Mouse (Mus musculus) adrenal gland, adult (tissue): ENCODE data around the gene Crat.
"Not testable (repeated sequence)": the region's sequence is repeated elsewhere in the genome, so short reads cannot be mapped to it uniquely, and the experiment has no call there.

ENCODE experiments used
- DNase-seq, 2 experiments: peaks; one replicate each; pipeline ENCODE4 v3.0.0; 2022 to 2023; ENCODE audit warnings: low spot score in 1 of 2; ENCODE audit not compliant: inconsistent age in 2 of 2

The Crat gene

GRCm38 (mm10) chr2:30440701-30441517, 25.3 kb upstream of the Crat start:
- DNase-seq = peak; percentile 86 to 94

DNA sequence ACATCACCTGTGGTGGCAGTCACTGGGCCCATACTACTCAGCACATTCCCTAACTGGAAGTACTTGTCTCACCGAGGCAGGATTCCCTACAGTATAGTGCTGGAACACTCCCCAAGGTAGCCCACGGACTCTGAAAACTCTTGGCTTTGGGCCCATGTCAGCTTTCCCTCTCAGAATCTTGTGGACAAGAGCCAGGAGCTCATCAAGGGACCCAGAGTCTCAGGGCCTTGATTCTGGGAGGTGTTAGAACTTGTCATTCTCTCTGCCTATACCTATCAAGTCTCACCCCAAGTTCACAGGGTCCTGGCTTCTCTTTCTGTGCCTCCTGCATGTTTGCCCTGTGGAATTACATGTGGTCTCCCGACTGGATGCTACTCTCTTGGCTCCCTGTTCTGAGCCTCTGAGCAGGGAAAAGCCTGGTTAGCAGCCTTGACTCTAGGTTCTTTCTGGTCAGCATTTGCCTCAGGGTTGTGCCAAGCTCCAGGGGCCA, 24.6 kb upstream of the Crat start:
- no peak for DNase-seq

- no peak for DNase-seq
These were observed 24.0 kb upstream of the Crat start for GRCm38 (mm10) chr2:30439631-30440030.

DNA sequence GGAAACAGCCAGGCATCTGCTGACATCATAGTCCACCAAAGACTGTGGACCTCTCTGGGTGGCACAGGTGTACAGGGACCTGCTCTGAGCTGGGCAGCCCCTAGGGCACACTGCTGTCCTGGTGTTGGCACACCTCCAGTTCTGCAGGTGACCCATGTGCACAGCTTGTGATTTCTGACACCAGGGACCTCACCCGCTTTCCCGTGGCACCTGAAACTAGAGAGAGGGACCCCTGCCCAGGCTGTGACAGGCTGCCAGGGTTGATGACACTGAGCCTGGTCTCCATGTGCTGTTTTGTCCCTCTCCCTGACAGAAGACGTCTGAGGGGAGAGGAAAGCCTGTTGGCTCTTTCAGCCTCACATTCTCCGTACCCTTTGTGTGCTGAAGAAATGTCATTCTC, 22.2 kb upstream of the Crat start:
- peak in 1 of 2 experiments; percentile 20 for DNase-seq

GRCm38 (mm10) chr2:30436809-30437208, 21.2 kb upstream of the Crat start:
- DNase-seq = no peak

DNA sequence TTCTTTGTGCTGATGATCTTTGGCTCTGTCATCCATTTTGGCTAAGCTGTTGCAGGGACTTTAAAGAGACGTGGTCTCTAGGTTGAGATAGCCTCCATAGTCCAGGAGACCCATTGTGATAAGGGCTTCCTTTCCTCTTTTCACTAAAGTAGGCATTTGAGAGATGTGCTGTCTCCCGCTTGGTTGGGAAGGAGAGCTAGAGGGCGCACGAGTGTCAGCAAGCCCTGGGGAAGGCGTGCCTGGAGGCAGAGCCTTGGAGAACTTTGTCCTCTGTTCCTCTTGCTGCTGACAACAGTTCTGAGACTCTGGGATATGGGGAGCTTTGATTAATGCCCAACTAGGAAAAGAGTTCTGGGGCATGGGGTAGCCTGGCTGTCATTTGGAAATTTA, 20.5 kb upstream of the Crat start:
- peak; percentile 55 to 81 for DNase-seq

DNA sequence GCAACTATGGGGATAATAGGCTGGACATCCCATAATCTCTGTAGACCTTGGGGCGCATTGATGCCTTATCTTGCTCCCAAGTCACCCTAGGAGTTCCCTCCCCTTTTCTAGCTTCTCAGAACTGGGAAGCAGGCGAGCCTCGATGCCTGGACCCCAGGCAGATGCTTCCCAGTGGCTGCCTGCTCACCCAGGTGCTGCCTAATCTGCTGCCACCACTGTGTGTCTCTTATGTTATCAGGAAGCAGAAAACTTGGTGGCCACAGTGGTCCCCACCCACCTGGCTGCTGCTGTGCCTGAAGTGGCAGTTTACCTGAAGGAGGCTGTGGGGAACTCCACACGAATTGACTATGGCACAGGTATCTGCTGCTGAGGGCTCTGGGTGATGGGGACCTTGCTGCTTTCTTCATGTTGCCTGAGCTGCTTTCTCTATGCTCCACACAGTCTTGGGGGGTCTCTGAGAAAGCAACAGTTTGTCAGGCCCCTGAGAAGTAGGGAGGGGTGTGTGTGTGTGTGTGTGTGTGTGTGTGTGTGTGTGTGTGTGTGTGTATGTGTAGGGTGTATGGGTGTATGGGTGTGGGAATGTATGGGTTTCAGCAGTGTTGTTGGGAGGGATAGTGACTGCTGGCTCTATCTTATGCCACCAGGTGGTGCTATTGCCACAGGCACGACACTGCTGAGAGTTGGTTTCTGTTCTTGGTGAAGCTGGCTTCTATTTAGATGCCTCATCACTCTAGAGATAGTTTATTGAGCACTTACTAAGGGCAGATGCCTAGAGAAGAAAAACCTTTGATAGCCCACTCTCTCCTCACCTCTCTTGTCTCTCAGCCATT, 19.9 kb upstream of the Crat start:
- DNase-seq = peak; percentile 73 to 90

DNA sequence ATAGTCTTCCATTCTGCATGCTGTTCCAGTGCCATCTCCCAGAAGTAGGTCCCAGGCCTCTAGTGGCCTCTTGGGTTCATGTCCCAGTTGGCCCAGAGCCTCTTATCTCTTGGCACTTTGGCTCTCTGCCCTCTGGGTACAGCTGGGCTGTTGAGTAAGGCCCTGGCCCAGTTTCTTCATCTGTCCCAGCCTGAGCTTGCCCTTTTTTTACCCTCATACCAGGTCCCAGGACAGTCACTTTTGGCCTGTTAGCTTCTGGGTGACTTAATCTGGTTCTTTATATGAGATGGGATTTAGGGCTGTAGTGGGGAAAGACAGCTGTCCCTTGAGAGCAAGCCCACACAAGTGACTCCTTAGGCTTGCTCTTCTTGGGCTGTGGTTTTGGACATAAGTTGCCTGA, 13.5 kb upstream of the Crat start:
- peak; percentile 85 to 95 for DNase-seq

GRCm38 (mm10) chr2:30421432-30421831, 5.8 kb upstream of the Crat start:
- no peak for DNase-seq

DNA sequence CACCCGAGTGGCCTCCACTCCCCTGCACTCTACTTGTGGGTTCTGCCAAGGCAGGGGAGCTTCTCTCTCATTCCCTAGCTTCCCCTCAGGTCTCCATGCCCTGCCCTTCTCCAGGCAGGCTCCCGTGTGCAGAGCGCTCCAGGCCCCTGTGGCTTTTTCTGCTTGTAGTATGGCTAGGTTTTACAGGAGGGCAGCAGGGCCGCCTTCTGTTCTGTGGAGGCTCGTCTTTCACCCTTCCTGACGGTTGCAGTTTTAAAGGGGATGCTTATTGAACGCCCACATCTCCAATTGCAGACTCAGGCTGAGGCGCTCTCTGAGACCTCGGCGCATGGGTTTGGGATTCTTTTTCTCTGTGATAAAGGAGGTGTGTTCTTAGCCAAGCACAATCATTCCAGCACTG, 3.5 kb upstream of the Crat start:
- DNase-seq = no peak

DNA sequence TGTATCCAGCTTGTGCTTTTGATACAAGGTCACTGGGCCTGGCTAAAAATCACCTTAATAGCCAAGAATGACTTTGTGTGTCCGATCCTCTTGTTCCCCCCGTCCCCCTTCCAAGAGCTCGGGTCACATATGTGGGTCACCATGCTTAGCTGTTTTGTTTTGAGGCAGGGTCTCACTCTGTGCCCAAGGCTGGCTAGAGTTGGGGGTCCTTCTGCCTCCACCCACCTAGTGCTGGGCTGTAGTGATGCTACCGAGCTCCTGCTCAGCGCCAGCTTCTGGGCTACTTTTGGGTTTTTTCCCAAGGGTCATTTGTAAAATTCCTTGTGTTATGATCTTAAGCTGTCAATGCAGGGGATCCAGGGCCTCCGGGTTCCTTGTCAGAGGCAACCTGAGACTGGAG, 2.6 kb upstream of the Crat start:
- DNase-seq = no peak

DNA sequence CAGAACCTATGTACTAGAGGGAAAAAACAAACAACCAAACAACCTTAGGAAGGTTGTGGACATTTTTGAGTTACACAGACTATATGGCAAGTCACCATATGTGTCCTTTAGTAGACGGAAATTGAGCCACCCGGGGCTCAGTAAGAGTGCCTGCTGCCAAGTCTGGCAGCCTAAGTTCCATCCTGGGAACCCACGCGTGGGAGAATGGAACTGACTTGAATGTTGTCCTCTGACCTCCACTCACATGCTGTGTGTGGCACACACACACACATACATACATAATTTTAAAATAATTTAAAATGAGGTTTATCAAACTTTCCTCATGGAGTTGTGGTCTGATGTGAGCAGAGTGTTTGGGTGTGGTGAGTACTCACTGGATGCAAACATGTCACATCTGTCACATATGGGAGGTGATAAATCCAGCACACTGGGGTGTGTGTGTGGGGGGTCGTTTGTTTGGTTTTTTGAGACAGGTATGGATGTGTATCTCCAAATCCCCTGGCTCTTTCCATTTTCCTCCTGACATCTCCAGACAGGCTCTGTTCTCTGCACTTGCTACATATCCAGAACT, 2.1 kb upstream of the Crat start:
- no peak for DNase-seq

DNA sequence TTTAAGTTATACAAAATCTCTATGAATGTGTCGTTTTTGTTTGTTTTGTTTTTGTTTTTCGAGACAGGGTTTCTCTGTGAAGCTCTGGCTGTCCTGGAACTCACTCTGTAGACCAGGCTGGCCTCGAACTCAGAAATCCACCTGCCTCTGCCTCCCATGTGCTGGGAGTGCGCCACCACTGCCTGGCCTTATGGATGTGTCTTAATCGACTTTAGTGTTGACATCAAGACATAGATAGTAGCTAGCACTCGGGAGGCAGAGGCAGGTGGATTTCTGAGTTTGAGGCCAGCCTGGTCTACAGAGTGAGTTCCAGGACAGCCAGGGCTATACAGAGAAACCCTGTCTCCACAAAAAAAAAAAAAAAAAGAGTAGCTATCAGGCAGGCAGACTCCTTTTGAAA, 1.5 kb upstream of the Crat start:
- not testable (repeated sequence) for DNase-seq

GRCm38 (mm10) chr2:30416649-30416965, 994 bp upstream of the Crat start:
- DNase-seq = no peak

- DNase-seq = peak; percentile 94 to 98
These were observed 479 bp upstream of the Crat start, which contains the start of gene Ptpa for GRCm38 (mm10) chr2:30415936-30416648. Gene Ptpa (plus strand): TSS chr2:30416039.

DNA sequence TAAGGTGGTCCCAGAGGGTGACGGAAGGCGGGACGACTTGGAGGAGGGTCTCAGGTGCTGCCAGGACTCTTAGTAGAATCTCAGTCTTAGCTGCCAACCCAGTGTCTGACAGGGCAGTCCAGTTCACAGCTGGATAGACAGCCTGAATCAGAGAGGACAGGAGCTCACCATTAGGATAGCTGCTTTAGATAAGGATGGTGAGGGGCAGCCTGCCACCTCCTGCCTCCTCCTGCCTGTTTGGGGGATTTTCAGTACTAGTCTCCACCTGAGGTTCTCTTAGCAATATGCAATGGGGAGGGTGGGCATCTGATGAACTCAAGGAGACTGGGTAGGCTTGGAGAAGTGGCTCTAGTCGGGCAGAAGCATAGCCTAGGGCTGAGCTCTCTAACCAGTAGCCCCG, 932 bp downstream of the Crat start:
- DNase-seq = no peak

DNA sequence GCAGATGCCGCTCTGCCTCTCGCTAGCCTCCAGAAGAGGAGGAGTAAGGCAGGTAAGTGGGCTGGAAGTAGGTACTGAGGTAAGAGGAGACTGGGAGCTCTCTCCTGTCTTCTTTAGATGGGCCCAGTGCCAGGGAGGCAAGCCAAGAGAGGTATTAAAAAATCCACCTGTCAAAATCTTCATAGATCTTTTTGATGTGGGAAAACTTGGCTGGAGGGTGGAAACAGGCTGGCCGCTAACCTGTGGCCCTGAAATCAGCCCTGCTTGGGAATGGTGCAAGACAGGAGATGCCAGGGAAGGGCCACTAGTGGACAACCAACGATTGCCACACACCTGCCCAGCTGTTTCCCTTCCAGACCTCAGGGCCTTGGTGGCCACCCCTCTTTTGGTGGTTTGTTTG, 1.5 kb downstream of the Crat start:
- DNase-seq = peak; percentile 39 to 63

GRCm38 (mm10) chr2:30413038-30413973, 2.3 kb downstream of the Crat start:
- no peak for DNase-seq

DNA sequence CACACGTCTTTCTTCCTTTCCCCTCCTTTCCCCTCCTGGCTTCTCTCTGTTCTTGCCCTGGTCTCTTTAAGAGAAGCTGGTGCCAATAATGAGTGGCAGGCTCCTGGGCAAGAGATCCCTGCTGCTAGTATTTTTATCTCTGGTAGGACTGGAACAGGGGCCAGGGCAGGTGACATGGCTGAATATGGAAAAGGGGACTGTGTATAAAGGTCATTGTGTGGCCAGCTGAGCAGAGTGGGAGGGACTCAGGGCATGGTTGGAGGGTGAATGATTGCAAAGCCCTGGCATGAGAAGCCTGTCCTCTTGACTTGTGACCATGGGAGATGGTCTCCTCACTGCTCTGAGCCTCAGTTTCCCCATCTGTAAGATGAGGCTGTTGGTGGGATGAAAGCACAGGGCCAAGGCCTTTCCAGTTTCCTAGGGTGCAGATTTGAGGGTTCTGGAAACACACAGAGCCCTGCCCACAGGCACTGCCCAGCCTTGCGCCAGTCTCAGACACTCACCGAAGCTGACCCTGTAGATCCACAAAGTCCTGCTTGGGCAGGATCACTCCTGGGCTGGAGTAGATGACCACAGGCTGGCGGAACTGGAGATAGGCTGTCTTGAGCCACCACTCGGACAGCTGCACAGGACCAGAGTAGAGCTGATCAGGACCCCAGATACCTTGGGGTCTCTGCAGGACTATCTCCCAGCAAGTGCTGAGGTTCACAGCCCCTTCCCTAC, 6.0 kb downstream of the Crat start:
- no peak for DNase-seq
